Mouse (Mus musculus) limb, embryonic 12.5 days (tissue): ENCODE results near the gene Olfr53. TPM values are rescaled to one million over a fixed set of nuclear protein-coding genes. Genes with fewer than 3 reads are reported as not detected.

Experiments
- polyA plus RNA-seq: library from polyadenylated mRNA; unstranded; fragments of >200 nt; fragmentation: Nextera tagmentation; extraction: Ambion mirVana; gene quantifications from 2 replicates; pipeline ENCODE4 v1.2.1, GENCODE M21; 2016

Gene Olfr53
- polyA plus RNA-seq, 1 experiment from 2014 or later, result not detected

Other genes starting within 250 kb of the Olfr53 start
- gene Olfr531, start 243.5 kb upstream of the Olfr53 start, polyA plus RNA-seq, result not detected in 2 replicates
- not detected in 2 replicates for gene Olfr532, start 224.8 kb upstream of the Olfr53 start, polyA plus RNA-seq
- gene Olfr533, start 183.1 kb upstream of the Olfr53 start, polyA plus RNA-seq, result not detected in 2 replicates
- not detected in 2 replicates for gene Olfr535, start 162.2 kb upstream of the Olfr53 start, polyA plus RNA-seq
- gene Olfr536, start 139.1 kb upstream of the Olfr53 start, polyA plus RNA-seq, result not detected in 2 replicates
- not detected in 2 replicates for gene Olfr538, start 78.6 kb upstream of the Olfr53 start, polyA plus RNA-seq
- gene Olfr46, start 45.2 kb upstream of the Olfr53 start, polyA plus RNA-seq, result not detected in 2 replicates
- not detected in 2 replicates for gene Olfr61, start 17.5 kb upstream of the Olfr53 start, polyA plus RNA-seq
- gene Olfr539, start 13.5 kb downstream of the Olfr53 start, polyA plus RNA-seq, result not detected in 2 replicates
- not detected in 2 replicates for gene Olfr45, start 35.5 kb downstream of the Olfr53 start, polyA plus RNA-seq
- not detected in 2 replicates for gene Olfr541, start 50.8 kb downstream of the Olfr53 start, polyA plus RNA-seq
- not detected in 2 replicates for gene Cyp2e1, start 117.3 kb downstream of the Olfr53 start, polyA plus RNA-seq
- gene Syce1, start 141.4 kb downstream of the Olfr53 start, polyA plus RNA-seq, result 0.69 and 1.4 TPM in 2 replicates
- 3.0 TPM in 2 replicates for gene Zfp941, start 175.7 kb downstream of the Olfr53 start, polyA plus RNA-seq
- 0.33 and 1.3 TPM in 2 replicates for gene Urah, start 188.6 kb downstream of the Olfr53 start, polyA plus RNA-seq
- not detected in 2 replicates for gene Scgb1c1, start 199.1 kb downstream of the Olfr53 start, polyA plus RNA-seq
- not detected in 2 replicates for gene Odf3, start 201.4 kb downstream of the Olfr53 start, polyA plus RNA-seq
- 0.23 TPM in 1 of 2 replicates, not detected in the other for gene Gm45785, start 209.9 kb downstream of the Olfr53 start, polyA plus RNA-seq
- 53.0 and 60.3 TPM in 2 replicates for gene Ric8a, start 210.5 kb downstream of the Olfr53 start, polyA plus RNA-seq
- gene Bet1l, start 211.1 kb downstream of the Olfr53 start, polyA plus RNA-seq, result 38.3 and 38.9 TPM in 2 replicates
- 271 and 302 TPM in 2 replicates for gene Psmd13, start 235.5 kb downstream of the Olfr53 start, polyA plus RNA-seq
- 28.3 and 29.9 TPM in 2 replicates for gene Sirt3, start 235.9 kb downstream of the Olfr53 start, polyA plus RNA-seq